Mouse (Mus musculus) cerebellum, postnatal 25 days (tissue): ENCODE results near the gene Ptch1.
A peak's percentile ranks its signal among the peaks of the same experiment; 100 is the strongest.

Experiments
- DNase-seq, 2 experiments: peaks; one replicate each; pipeline ENCODE4 v3.0.0; 2021; ENCODE audit warnings: mixed read lengths in 2 of 2

The Ptch1 gene

DNA sequence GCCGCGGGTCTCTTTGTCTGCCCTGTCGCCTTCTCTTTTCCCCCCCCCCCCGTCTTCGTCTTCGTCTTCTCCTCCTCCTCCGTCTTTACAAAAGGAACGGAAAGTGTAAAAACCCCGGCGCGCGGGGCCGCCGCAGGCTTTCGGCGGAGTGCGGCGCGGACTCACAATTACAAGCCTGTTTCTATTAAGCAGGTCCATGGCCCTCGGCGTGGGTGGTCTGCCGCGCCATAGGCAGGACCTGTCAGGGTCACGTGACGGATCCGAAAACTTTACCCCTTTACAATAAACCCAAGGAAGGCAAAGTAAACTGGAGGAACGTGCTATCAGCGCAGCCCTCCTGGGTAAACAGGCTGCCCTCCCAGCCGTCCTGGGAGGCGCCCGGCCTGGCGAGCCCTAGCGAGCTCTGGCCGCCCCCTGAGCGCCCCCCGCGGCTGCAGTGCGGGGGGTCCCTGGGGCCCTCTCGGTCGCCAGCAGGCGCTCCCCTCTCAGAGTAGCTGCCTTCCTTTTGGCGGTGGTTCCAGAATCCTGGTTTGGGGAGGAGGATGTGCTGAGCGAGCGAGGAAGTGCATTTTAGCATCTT, at the start of gene Ptch1:
Gene Ptch1, minus strand, starts transcription at position 343 of the 580 bp plus-strand sequence.
- peak; percentile 60 to 67 for DNase-seq

DNA sequence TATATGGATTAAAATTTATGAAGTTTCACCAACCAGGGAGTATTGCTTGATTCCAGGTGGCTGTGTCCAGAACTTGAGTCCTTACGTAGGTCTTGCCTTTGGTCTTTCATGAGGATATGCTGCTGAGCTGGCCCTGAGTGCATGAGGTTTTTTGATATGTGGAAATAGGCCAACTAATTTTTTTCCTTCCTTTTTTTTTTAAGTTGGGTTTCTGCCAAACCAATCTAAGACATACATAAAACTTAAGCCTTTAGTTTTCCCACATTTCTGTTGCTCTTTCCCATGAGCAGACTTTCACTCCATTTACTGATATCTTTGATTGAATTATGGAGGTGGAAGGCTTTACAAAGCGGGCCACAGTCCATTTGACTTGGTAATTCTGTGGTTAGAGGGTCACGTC, 47.9 kb upstream of the Ptch1 start:
- DNase-seq, result no peak

DNA sequence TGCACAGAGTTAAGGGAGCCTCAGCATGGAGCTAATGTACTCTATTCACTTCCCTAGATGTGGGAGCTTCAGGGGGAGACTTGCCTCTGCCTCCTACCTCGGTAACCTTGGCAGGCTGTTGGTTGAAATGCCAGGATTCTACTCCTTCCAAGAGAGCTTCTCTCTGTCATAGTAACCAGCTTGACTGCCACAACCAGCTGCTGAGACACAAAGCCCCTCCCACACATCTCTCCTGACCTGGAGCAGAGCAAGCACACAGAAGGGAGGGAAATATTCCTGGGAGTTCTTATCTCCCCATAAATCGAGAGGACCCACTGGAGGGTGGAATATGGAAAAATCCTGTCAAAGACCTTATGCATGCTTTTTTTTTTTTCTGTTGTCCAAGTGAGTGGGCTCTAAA, 39.8 kb upstream of the Ptch1 start:
- no peak for DNase-seq

DNA sequence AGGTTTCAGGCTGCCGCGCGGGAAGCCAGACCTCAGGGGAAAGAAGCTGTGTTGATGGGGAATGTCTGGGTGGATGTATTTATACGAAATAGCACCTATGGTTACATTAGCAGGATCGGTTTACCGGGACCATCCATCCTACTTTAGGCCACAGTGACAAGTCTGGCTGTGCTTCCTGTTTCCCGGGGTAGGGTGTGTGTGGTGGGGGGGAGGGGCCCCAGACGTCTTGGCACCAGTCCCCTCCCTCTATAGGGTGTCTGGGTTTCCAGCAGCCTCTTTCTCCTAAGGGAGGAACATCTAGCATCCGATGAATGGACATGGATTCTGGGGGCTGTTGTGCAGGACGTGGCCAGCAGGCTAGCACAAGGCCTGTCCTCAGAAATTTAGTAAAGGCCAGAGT, 36.3 kb upstream of the Ptch1 start:
- DNase-seq, result no peak

DNA sequence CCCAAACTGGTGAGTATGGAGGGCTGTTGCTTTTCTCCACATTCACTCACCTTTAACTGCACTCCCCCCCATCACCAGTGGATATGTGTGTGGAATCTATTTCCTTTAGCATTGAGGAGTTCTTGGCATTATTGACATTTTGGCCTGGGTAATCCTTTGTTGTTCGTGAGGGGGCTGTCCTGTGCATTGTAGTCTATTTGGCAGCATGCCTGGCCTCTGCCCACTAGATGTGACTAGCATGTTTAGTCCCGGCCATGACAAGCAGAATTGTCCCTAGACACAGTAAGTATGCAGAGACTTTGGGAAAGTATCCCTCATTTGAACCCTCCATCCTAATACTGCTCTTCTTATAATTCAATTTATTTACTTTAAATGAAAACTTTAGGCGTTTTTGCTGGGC, 24.2 kb upstream of the Ptch1 start:
- no peak for DNase-seq

DNA sequence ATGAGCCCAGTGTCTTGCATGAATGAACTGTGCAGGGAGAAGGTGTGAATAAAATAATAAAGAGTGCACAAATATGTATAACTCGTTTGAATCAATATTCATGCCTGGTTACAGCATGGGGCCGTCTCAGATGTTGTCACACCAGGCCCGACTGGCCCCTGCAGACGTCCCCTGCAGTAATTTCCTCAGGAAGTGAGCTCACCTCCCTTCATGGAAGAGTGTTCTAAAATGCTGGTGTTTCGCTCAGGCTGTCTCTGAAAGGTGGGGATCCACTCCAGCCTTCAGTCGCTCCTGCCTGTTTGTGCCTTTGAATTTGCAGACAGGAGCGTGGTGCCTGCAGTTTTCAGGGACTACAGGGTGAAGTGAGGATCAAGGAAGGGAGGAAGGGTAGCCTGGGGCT, 22.5 kb upstream of the Ptch1 start:
- DNase-seq, result no peak

DNA sequence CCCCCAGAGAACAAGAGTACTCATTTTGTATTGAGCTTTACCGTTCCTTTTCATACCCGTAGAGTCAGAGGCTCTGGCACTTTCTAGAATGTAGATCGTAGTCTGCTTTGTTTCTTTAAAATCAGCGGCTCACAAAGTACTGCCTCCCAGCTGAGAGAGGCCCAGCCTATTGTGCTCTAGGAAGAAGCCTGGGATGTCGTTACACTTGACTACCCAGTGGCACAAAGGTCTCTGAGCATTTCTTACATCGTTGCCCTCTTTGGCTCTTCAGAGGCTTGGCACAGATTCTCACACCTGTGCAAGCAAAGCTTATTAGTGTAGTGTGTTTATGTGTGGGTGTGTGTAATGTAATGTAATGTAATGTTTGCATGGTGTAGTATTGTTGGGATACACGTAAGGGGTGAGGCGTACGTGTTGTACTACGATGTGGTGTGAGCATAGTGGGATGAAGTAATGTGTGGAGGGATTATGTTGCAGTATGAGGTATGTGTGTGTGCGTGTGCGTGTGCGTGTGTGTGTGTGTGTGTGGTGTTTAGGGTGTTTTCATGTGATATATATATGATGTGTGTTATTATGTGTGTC, 20.2 kb upstream of the Ptch1 start:
- no peak for DNase-seq

DNA sequence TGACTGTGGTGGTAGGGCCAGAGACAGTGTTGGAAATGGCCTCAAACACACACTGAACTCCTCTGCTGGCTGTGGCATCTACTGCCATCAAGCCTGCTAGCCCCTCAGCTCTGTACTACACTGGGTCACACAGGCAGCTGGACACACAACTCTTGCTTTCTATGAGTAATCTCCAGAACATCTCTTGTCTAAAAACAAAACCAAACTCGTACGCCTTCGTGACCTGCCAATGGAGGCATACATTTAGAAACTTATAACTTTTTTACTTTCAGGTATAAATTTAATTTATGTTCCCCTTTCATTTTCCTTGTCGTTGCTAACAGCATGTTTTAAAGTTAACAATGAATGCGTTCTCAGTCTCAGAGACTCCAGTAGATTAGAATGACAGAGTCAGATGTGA, 19.4 kb upstream of the Ptch1 start:
- no peak for DNase-seq

DNA sequence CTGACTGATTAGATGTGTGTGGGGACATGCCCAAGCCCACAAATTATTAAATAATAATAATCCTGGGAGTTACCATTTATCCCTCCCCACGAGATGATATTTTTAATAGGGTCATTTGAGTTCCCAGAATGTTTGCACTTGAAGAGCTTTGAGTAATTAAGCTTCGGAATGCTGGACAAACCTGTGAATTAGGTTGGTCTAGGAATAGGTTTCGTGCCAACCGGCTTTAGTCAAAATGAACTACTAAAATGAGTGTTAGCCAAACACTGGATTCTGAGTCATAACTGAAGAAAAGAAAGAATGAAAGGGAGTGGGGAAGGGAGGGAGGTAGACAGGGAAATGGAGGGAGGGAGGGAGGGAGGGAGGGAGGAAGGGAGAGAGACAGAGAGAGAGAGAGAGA, 1.2 kb upstream of the Ptch1 start:
- DNase-seq, result no peak

DNA sequence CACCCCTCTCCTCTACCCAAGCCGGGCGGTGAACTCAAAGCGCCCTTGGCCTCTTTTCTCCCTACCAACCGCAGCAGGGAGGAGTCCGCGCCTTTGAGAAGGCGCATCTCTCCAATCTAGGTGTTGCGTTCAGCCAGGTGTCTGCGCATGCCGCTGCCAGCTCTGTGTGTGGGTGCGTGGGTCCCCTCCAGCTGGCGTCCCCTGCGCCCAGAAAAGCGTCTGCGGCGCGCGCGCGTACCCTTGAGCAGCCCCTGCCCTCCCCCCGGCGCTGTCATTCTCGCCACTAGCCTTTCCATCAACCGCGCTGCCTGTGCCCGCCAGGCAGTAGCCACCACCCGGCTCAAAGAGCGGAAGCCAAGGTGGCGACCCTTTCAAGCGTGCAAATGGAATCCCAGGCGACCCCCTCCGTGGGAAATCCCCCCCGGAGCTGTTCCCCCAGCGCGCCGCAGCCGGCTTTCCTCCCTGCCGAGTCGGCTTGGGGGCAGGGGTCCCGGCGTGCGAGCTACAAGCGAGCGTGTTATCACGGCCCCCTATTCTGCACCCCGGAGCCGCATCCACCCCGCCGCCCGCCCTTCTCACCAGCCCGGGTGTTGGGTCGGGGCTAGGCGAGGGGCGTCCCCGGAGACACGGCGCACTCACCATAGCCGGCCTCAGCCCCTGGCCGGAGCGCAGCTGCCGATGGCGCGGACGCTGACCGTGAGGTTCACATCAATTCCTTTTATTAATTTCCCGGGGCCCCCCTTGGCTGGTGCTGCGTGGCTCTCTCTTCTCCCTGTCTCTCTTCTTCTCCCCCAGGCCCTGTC, 744 bp downstream of the Ptch1 start:
- DNase-seq, result peak; percentile 62 to 72

DNA sequence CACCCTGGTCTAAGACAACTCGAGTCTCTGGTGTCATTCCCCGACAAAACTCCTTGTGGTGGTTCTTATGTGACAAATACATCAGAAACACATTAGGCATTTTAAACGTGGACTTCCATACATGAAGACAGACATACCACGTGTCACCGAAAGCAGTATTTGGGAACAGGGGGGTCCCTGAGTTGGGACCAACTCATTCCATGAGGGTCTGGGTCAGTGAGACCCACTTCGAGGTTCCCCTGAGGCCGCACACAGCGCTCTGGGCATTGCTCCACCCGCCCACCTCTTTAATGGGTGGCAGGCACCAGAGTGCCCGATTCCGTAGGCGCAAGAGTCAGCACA, 1.3 kb downstream of the Ptch1 start:
- DNase-seq, result no peak

DNA sequence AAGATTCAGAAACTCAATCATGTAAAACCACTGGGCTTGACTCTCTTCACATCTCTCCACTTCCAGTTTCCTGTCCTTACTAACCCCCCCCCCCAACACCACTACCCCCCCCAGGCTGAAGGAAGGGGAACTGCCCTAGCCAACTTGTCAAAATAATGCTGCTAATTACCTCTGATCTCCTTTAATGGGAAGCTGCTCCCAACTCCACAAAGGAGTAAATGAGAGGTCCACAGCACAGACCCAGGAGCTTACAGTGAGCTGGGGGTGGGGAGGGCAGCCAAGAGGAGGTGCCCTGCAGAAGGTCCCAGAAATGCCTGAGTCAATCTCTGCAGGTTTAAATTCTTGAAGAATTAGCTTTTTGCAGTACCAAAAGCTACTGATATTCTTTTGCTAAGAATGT, 2.9 kb downstream of the Ptch1 start:
- DNase-seq, result no peak

DNA sequence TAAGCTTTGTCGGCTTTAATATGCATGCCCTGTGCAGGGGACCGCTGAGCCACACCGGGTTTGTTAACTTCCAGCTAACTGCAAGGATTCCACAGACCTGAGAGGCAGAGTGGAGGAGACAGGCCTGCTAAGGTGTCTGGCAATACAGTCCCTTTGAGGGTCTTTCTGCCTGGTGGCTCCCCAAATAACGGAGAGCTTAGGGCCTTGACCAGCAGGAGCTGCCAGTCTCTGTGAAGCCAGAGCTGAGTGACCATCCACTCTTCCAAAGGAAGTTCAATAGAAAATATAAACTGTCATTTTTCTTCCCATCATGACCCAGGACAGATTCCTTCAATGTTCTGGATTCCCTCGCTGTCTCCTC, 4.0 kb downstream of the Ptch1 start:
- no peak for DNase-seq

DNA sequence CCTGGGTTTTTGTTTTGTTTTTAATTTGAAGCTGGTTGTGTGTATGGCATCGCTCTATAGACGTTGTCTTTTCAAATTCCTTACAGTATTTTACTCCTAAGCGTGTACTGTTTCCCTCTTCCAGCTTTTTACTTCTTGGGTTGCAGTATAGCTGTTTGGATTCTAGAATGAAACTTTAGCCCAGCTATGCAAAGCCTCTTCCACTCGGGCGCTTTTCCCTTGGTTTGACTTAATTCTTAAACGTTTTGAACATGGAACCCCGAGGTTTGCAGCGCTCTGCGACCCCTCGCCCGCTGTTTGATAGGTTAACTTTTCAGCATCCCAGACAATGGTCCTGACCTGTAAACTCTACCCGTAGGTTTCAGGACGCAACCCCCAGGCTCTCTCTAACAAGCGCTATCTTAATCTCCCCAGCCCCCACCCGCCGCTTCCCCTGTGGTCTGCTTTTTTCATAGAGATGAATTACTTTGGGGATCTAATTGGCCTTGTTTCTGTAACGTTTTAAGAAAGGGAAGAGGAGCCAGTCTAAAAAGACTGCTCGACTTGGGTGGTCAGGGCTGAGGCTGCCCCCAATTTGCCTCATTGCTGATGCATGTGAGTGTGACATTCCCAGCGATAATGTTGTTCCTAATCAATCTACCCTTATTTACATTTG, 4.5 kb downstream of the Ptch1 start:
- no peak for DNase-seq

DNA sequence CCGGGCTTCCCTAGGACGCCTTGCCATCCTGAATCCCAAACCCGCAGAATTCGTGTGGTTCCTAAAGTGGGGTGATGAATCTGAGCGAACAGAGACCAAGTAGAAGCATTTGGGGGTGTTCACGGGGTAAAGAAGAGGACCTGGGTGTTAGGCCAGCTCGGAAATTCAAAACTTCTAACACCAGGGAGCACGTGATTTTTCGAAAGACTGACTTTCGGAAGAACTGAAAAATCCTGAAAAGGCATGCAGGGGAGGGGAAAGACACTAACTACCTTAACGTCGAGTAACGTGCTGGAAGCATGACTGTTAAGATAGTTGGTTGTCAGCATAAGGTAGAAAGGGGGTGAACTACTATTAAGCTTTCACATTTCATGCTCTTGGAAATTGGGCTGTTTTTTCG, 5.1 kb downstream of the Ptch1 start:
- no peak for DNase-seq

DNA sequence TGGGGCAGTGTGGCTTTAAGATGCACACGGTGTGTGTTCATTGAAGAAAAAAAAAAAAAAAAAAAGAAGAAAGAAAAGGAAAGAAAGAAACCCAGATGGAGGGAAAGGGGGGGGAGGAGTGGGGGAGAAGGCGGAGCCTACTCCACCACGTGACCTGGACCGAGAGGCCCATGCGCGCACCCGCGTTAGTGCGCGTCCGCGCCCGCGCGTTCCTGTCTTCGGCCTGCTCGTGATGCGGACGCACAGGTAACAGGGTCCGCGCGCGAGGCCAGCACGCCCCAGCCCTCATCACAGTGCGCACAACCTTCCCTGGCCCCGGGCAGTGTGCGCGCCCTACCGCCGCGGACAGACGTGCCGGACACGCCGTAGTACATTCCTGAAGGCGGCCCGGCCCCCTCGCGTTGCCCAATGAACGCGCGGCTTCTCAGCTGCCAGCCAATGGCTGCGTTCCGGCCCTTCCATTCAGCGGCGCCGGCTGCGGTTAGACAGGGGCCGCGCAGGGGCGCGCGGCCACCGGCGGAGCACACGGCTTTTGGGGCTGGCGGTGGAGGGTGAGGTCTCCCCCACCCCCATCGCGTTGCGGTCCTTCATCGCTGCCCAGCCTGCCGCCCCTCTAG, 5.6 kb downstream of the Ptch1 start:
- peak; percentile 97 to 98 for DNase-seq

DNA sequence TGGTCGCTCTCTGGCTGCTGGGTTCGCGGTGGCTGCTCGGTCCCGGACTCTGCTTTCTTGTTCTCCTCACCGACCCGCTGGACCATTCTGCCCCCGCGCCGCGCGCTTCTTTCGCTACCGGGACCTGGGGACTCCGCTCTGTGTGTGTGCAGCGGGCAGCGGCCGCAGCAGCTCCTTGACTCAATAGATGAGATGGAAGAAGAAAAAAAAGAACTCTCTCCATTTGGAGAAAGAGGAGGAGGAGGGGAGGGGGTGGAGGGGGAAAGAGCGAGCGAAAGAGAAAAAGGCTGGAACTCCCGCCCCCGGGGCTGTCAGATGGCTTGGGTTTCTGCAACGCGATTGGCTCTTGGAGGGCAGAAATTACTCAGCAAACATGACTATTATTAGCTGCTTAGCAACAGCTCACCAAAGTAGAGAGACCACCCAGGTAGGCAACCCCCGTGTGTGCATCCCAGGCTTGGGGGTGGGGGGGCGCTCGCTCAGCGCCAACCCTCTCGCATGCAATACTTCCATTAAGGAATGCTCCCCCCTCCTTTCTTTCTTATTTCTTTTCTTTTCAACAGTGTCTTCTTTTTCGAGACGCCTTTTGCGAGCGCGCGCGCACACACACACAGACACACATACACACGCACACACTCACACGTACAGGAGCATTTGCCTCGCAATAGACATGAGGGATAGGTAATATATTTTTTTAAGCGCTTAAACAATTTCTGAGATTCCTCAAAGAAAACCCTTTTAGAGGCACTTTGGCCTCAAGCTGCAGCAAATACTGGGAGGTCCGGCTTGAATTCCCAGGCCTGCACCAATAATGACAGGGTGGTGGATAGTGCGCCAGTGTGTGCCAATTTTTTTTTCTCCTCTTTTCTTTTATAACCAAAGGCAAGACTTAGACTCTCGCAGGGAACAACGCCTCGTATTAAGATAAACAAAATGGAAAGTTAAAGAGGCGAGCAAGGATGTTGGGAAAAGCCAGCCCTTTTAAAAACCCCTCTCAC, 7.1 kb downstream of the Ptch1 start:
- DNase-seq, result peak; percentile 88 to 91

DNA sequence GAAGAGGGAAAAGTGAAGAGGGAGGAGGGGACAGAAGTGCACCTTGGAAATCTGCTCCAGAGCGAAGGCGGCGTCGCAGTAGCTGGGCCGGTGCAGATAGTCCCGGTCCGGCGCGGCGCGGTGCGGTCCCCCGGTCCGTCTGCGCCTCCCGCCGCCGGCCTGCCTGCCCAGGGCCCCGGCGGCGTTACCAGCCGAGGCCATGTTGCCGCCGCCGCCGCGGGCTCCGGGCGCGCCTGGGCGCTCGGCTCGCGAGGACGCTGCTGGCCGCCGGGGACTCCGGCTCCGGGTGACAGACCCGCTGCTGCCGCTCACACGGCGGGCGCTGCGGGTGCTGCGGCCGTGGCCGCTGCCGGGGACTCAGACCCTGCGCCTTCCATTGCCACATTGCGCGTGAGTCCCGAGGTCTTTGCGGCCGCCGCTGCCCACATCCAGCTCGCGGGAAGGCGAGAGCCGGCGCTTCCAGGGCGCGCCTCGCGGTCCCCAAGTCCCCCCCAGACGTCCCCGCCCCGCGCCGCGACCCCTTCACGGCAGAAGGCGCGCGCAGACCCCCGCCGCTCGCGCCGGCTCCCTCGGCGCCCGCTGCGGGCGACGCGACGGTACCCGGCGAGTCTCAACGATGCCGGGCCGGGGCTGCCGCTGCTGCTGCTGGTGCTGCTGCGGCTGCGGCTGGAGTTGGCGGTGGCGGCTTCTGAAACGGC, 7.9 kb downstream of the Ptch1 start:
- peak in 1 of 2 experiments; percentile 68 for DNase-seq

DNA sequence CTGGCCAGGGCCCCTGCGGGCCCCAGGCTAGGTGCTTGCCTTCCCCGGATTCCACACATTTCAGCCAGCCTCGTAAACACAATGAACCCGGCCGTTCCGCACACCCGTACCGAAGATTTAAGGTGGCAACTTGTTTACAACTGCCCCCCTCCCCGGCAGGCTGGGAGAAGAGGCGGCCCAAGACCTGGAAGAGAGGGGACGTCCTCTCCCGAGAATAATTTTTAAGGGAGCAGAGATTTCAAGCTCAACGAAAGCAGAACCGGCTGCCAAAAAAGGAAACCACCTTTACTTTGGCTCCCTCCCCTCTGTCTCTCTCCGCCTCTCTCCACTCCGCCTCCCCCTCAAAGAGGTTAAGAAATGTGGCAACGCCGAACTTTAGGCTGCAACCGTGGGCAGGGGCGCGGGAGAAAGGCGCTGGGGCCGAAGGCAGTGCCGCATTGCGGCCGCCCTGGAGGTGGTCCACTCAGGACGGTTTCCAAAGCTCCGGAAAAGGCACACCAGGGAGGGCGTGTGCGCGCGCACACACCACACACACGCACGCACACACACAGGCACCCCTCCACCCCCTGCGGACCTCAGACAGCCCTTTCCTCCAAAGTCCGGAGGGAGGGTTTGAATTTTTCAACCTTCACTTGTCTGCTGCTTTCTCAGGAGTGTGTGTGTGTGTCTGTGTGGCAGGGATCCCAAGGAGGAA, 8.6 kb downstream of the Ptch1 start:
- peak; percentile 83 to 85 for DNase-seq

DNA sequence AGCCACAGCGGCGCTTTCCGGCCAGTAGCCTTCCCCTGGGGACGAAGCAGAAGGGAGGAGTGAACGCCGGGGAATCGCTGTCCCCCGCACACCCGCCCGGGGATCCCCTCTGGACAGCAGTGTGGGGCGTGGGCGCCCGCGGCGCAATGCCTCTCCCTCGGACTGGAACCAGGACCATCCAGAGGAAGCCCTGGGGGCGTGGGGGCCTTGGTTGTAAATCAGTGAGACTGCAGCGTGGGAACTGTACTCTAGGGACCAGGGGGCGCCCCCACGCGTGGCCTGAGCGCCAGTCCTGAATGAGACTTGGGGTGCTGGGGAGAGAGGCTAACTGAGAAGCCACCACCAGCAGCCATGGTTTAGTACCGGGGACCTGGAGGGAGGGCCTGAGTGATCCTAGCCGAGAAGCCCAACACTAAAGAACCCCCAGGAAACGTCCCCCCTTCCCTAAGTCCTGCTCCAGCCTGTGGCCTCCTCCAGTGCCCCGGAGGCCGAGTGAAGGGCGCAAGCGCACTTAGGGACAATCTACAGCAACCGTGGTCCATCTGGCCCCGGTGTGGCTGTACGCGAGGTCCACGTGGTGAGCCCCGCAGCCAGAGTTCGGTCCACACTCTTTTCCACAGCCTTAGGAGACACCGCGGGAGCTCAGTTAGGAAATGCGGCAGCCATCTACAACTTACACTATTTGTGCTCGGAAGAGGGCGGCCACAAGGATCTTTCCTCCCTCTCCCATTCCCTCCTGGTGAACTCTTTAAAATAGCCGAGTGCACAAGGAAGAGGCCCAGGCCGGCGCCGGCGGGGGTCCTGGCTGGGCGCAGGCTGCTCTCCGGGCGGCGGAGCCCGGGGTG, 9.4 kb downstream of the Ptch1 start:
- peak; percentile 70 for DNase-seq
